Mouse (Mus musculus) heart, postnatal 0 days (tissue): ENCODE measurements at regions not wholly inside any gene's neighbourhood (a gene's known extent, or its start where the extent isn't known, plus 50 kb on each side); places are given as distances from the start of the nearest gene placed in this dataset.

ENCODE experiments used
- ATAC-seq: fragments of 200-750 bp; cut with Nextera tagmentation; 2 replicates; pipeline ENCODE4 v1.8.0; 2017; ENCODE audit warnings: low read depth, moderate number of reproducible peaks, moderate library complexity; ENCODE audit not compliant: insufficient read depth
- DNase-seq: peaks from one replicate; pipeline ENCODE4 v3.0.0-alpha.2; 2016; ENCODE audit warnings: low spot score
- H3K27ac ChIP-seq: fragments of 300-500 bp; sonication (generic); 2 replicates; pipeline ENCODE4 v1.5.1; 2014; ENCODE audit warnings: low read depth, mild to moderate bottlenecking
- H3K27me3 ChIP-seq: fragments of 300-500 bp; sonication (generic); 2 replicates; pipeline ENCODE4 v1.6.1; 2014; ENCODE audit warnings: low read length, mixed read lengths; ENCODE audit not compliant: control insufficient read depth, insufficient read depth
- H3K36me3 ChIP-seq: fragments of 300-500 bp; sonication (generic); replicated peaks from 2 replicates; pipeline ENCODE4 v1.6.1; 2014; ENCODE audit warnings: low read length, mixed read lengths; ENCODE audit not compliant: control insufficient read depth, insufficient read depth
- H3K4me1 ChIP-seq: fragments of 300-500 bp; sonication (generic); 2 replicates; pipeline ENCODE4 v1.6.1; 2014; ENCODE audit warnings: antibody characterized with exemption; ENCODE audit not compliant: control insufficient read depth, insufficient read depth
- H3K4me2 ChIP-seq: fragments of 300-500 bp; sonication (generic); 2 replicates; pipeline ENCODE4 v1.6.1; 2014; ENCODE audit warnings: low read depth, mild to moderate bottlenecking, low read length, moderate library complexity
- H3K4me3 ChIP-seq: fragments of 300-500 bp; sonication (generic); 2 replicates; pipeline ENCODE4 v1.5.1; 2014; ENCODE audit warnings: low read depth, low read length
- H3K9ac ChIP-seq: fragments of 300-500 bp; sonication (generic); replicated peaks from 2 replicates; pipeline ENCODE4 v1.6.1; 2014; ENCODE audit warnings: low read depth, low read length, mixed read lengths
- H3K9me3 ChIP-seq: fragments of 300-500 bp; sonication (generic); replicated peaks from 2 replicates; pipeline ENCODE4 v1.6.1; 2016; ENCODE audit warnings: low read length; ENCODE audit not compliant: control insufficient read depth
- CTCF ChIP-seq: IDR thresholded peaks from 2 replicates; pipeline ENCODE4 v1.5.1; 2016; ENCODE audit warnings: antibody characterized with exemption, control low read depth, low read depth
- EP300 ChIP-seq: IDR thresholded peaks from 2 replicates; pipeline ENCODE4 v1.6.1; 2016; ENCODE audit warnings: antibody characterized with exemption, low read depth
- WGBS: fragments of 180-500 bp; shearing (Covaris S2); extraction: QIAGEN DNeasy Blood & Tissue Kit; methylation state at CpG from one replicate; pipeline ENCODE4 v1.1.7; 2014; 5-methylcytosine and 5-hydroxymethylcytosine counted together

GRCm38 (mm10) chr4:72379515-72379914 is 178.8 kb upstream of the Tle1 start:
- ATAC-seq (peak; percentile 30; the same call in 1 of the 2 replicates), DNase-seq (peak; percentile 7)
- Histone ChIP-seq H3K4me3 (no peak overlapping the region), H3K27ac (no peak overlapping the region), H3K27me3 (peaks cover 27% of the 10 kb centered on the region; the same call in 1 of the 2 replicates), H3K4me1 (peaks cover under 1% of the 10 kb centered on the region; the same call in 1 of the 2 replicates), H3K9me3 (no peaks in the 10 kb centered on the region), H3K4me2 (no peak overlapping the region), H3K9ac (no peak overlapping the region), H3K36me3 (no peaks in the 10 kb centered on the region)
- 28% methylated on average over 1 of the region's 1 CpGs for WGBS
- TF ChIP-seq CTCF, result no peak
- no peak for TF ChIP-seq EP300

DNA sequence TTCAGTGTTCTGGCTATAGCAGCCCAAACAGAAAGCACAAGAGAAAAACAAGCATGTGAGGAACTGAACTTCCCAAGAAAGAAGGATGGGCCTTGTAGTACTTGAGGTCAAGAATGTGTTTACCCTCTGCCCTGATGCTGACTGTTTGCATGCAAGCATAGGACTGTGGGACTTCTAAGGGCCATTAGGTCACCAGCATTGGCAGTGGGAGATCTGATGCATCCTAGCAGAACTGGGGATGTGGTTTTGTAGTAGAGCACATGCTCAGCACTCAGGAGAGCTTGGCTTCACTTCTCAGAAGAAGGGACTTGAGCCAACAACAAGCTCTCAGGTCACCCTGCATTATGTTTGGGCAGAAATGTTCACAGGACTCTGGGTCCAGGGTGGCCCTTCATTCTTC is 178.3 kb upstream of the Tle1 start:
- DNase-seq, result no peak
- H3K27me3 ChIP-seq, result peaks cover 27% of the 10 kb centered on the region; the same call in 1 of the 2 replicates
- H3K4me3 ChIP-seq, result no peak overlapping the region
- H3K9ac ChIP-seq, result no peak overlapping the region
- no peaks in the 10 kb centered on the region for H3K36me3 ChIP-seq
- H3K27ac ChIP-seq, result no peak overlapping the region
- ATAC-seq, result no peak
- TF ChIP-seq CTCF (no peak), EP300 (no peak)
- no peaks in the 10 kb centered on the region for H3K9me3 ChIP-seq
- H3K4me2 ChIP-seq, result no peak overlapping the region
- no peaks in the 10 kb centered on the region for H3K4me1 ChIP-seq

- Histone ChIP-seq H3K36me3 (no peaks in the 10 kb centered on the region), H3K27ac (no peak overlapping the region), H3K9ac (no peak overlapping the region), H3K4me2 (no peak overlapping the region), H3K9me3 (no peaks in the 10 kb centered on the region), H3K27me3 (peaks cover 14% of the 10 kb centered on the region; the same call in 1 of the 2 replicates), H3K4me1 (no peaks in the 10 kb centered on the region), H3K4me3 (no peak overlapping the region)
- WGBS, result 46% methylated on average over 1 of the region's 1 CpGs
- ATAC-seq, result no peak
- DNase-seq, result no peak
- TF ChIP-seq CTCF (no peak), EP300 (no peak)
These were observed 176.8 kb upstream of the Tle1 start for GRCm38 (mm10) chr4:72377520-72377919.

DNA sequence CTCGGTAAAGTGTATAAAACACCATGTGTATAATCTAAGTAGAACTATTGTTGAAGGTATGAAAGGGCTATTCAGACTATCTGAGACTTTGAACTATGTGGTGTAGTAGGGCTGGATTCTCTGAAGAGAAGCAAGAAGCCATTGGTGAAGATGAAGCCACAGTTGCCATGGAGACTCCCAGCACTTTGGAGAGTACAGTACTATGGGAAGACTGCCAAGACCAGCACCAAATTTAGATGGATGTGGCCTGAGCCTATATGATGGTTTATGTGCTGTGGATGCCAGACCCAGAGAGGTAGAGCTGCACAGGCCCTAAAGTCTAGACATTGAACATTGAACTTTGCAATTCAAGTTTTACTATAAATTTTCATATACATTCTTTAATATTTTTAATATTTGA is 151.3 kb upstream of the Tle1 start:
- TF ChIP-seq EP300, result no peak
- TF ChIP-seq CTCF, result no peak
- no peak for ATAC-seq

DNA sequence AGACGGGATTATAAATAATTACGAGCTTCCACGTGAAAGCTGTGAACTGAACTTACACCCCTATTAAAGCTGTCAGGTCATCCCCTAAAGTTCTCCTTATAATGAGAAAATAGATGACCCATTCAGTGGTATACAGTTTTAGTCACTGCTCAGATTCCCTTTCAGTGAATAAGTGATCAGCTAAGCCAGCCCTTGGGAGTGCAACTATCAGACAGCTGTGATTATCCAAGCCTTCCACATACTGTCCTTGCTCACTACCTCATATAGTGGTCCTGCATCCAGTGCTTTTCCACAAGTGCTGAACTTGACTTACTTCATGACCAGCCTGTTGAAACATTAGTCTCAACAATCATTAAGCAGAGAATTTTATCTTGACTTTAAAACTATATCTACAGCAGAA is 131.2 kb upstream of the Tle1 start:
- TF ChIP-seq CTCF (no peak), EP300 (no peak)
- DNase-seq (no peak), ATAC-seq (no peak)
- no peaks in the 10 kb centered on the region for H3K27me3 ChIP-seq
- H3K9ac ChIP-seq, result no peak overlapping the region
- no peak overlapping the region for H3K4me2 ChIP-seq
- no peak overlapping the region for H3K4me3 ChIP-seq
- no peaks in the 10 kb centered on the region for H3K4me1 ChIP-seq
- H3K9me3 ChIP-seq, result no peaks in the 10 kb centered on the region
- no peak overlapping the region for H3K27ac ChIP-seq
- WGBS, result 72% methylated on average over 3 of the region's 3 CpGs
- H3K36me3 ChIP-seq, result no peaks in the 10 kb centered on the region

More for the DNA sequence above, 151.3 kb upstream of the Tle1 start:
- Histone ChIP-seq H3K27me3 (no peaks in the 10 kb centered on the region), H3K4me2 (no peak overlapping the region), H3K4me1 (no peaks in the 10 kb centered on the region), H3K36me3 (no peaks in the 10 kb centered on the region), H3K4me3 (no peak overlapping the region), H3K9me3 (no peaks in the 10 kb centered on the region), H3K9ac (no peak overlapping the region), H3K27ac (no peak overlapping the region)
- 59% methylated on average over 1 of the region's 1 CpGs for WGBS
- no peak for DNase-seq

GRCm38 (mm10) chr4:72329026-72329390 is 128.3 kb upstream of the Tle1 start:
- no peak overlapping the region for H3K9ac ChIP-seq
- H3K27me3 ChIP-seq, result no peaks in the 10 kb centered on the region
- DNase-seq (no peak), ATAC-seq (no peak)
- H3K9me3 ChIP-seq, result no peaks in the 10 kb centered on the region
- H3K27ac ChIP-seq, result no peak overlapping the region
- H3K4me3 ChIP-seq, result no peak overlapping the region
- no peak overlapping the region for H3K4me2 ChIP-seq
- H3K36me3 ChIP-seq, result no peaks in the 10 kb centered on the region
- TF ChIP-seq EP300 (no peak), CTCF (no peak)
- H3K4me1 ChIP-seq, result no peaks in the 10 kb centered on the region
